Mouse (Mus musculus) G1E (cell line): ENCODE measurements at regions not wholly inside any gene's neighbourhood (a gene's known extent, or its start where the extent isn't known, plus 50 kb on each side); places are given as distances from the start of the nearest gene placed in this dataset.

Experiments
- CTCF ChIP-seq: IDR thresholded peaks from 2 replicates; pipeline ENCODE4 v1.5.1; 2012; ENCODE audit warnings: low read depth, low read length, inconsistent platforms, mixed read lengths
- GATA2 ChIP-seq: IDR thresholded peaks from 2 replicates; pipeline ENCODE4 v1.6.1; 2012; ENCODE audit warnings: low read depth, low read length, inconsistent platforms, borderline replicate concordance
- TAL1 ChIP-seq: conservative IDR thresholded peaks from 2 replicates; pipeline ENCODE4 v1.6.1; 2012; ENCODE audit warnings: low read depth, low read length, inconsistent platforms, mixed read lengths

DNA sequence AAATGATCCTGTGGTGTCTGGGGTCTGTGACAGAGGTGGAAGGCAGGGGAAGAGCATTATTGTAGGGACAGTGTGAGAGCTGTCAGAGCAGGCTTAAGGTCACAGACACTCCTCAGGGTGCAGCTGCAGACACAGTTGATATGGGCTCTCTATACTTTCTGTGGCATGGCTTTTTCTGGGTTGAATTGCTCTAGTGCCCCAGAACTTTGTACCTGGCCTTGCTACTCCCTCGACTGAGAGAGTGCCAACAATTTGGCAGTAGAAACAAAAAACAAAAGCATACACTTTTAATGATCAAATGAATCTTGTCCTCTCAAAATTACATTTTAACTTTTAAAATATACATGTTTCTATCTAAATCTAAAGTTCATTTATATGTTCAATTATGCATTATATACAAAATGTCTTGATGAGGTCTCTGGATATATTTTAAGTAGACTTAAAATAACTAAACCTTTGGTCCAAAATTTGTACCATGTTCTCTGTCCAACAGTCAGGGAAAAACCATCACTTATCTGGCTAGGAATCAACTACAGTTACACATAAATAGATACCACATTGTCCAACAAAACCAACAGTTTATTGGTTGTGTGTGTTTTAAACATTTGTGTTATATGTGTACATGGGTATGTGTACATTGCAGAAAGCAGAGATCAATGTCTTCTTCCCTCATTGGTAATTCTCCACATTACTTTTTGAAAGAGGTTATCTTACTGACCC, 508.3 kb upstream of the Arpp21 start:
- TF ChIP-seq GATA2, result no peak
- no peak for TF ChIP-seq TAL1
- no peak for TF ChIP-seq CTCF
